Mouse (Mus musculus): Measurements from ENCODE around the gene Angpt4. TPM values are rescaled to one million over a fixed set of nuclear protein-coding genes. Genes with fewer than 3 reads are reported as not detected.

Angpt4 gene
- polyA plus RNA-seq, 1 experiment from 2014 or later = 0.50 TPM

DNA sequence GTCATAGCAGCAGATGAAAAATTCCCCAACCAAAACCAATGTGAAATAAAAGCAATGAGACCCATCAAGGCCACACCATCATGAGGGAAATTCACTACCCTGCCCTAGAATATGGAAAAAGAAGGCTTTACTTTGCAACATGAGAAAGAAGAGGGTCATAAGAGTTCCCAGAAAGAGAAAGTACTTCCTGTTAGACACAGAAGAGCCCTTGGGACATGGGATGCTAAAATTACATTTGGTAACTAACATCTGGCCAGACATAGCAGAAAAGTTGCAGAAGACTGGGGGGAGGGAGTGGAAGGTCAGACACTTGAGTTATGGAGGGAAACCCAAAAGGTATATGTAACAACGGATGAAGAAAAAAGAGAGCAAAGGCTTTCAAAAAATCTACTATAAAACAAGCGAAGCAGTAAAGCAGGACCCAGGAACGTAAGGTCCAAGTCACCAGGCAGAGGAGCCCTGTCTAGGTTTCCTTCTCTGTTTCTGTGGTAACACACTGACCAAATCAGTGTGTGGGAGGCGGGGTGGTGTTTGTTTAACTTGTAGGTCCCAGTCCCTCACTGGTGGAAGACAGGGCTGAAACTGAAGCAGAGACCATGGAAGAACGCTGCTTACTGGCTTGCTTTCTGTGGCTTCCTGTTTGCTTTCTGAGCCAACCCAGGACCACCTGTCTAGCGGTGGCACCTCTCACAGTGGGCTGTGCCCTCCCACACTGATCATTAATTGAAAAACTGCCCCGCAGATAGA, 74.6 kb downstream of the Angpt4 start:
- Histone ChIP-seq H3K9me3 (replicated peaks) (no peaks in the 10 kb centered on the region), H3K27me3 (replicated peaks) (no peaks in the 10 kb centered on the region), H3K4me2 (no peak overlapping the region), H3K36me3 (no peaks in the 10 kb centered on the region), H3K4me1 (peaks cover 2% of the 10 kb centered on the region; the same call in 1 of the 2 replicates), H3K27ac (replicated peaks) (no peak overlapping the region), H3K4me3 (replicated peaks) (no peak overlapping the region), H3K9ac (replicated peaks) (no peak overlapping the region)
- WGBS = 66% methylated on average over 7 of the region's 7 CpGs
- no peak for ATAC-seq (ENCODE audit: low FRiP score)

- Histone ChIP-seq H3K4me1 (peaks cover 4% of the 10 kb centered on the region; the same call in 1 of the 2 replicates), H3K27ac (replicated peaks) (no peak overlapping the region), H3K9ac (replicated peaks) (no peak overlapping the region), H3K4me3 (replicated peaks) (no peak overlapping the region), H3K9me3 (replicated peaks) (no peaks in the 10 kb centered on the region), H3K4me2 (no peak overlapping the region), H3K27me3 (replicated peaks) (no peaks in the 10 kb centered on the region), H3K36me3 (no peaks in the 10 kb centered on the region)
- ATAC-seq (ENCODE audit: low FRiP score) = no peak
- WGBS = 89% methylated on average over 8 of the region's 8 CpGs
Measured at GRCm38 (mm10) chr2:151986958-151987357, 75.9 kb downstream of the Angpt4 start.

DNA sequence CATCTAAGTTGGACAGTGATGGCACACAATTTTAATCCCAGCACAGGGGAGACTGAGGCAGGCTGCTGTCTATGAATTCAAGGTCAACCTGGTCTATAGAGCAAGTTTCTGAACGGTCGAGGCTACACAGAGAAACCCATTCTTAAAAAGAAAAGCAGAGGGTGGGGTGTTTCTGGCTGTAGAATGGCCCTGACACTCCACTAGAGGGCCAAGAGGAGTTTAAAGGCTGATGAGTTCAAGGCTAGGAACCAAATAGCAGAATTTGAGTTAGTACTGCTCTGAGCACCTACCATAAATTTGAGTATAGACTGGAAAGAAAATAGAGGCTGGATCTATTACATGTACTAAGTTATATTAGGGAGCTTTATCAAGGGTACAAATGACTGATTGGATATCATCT, 78.0 kb downstream of the Angpt4 start:
- Histone ChIP-seq H3K4me1 (peaks cover 4% of the 10 kb centered on the region; the same call in 1 of the 2 replicates), H3K4me3 (replicated peaks) (no peak overlapping the region), H3K9ac (replicated peaks) (no peak overlapping the region), H3K27me3 (replicated peaks) (0 out of 2 replicates have a peak, but pooled peaks cover 3% of the 10 kb centered on the region), H3K4me2 (no peak overlapping the region), H3K27ac (replicated peaks) (no peak overlapping the region), H3K9me3 (replicated peaks) (no peaks in the 10 kb centered on the region), H3K36me3 (no peaks in the 10 kb centered on the region)
- 74% methylated on average over 2 of the region's 2 CpGs for WGBS
- ATAC-seq (ENCODE audit: low FRiP score) = no peak

DNA sequence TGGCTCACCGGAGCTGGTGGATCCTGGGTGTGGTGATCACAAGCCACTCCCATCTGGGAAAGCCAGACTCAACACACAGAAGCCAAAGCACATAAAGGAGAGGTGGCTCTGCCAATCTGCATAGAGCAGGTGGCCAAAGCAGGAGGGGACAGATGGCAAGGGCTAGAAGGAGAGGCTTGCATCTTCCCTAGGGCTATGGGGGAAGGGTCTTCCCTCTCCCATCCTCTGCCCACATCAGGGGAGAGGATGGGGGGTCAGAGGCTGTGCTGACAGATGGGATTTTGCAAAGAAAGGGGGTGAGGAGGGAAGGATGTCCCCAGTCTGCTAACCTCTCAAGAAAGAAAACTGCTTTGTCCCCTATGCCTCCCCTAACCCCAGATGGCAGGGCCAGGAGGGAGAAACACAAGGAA, 80.0 kb downstream of the Angpt4 start:
- no peaks in the 10 kb centered on the region for H3K36me3 ChIP-seq
- H3K27me3 ChIP-seq (replicated peaks) = peaks cover 18% of the 10 kb centered on the region
- H3K4me1 ChIP-seq = peaks cover 9% of the 10 kb centered on the region
- H3K4me3 ChIP-seq (replicated peaks) = no peak overlapping the region
- no peak overlapping the region for H3K27ac ChIP-seq (replicated peaks)
- no peak overlapping the region for H3K9ac ChIP-seq (replicated peaks)
- H3K9me3 ChIP-seq (replicated peaks) = no peaks in the 10 kb centered on the region
- H3K4me2 ChIP-seq = no peak overlapping the region
- no peak for ATAC-seq (ENCODE audit: low FRiP score)
- WGBS = 15% methylated on average over 1 of the region's 1 CpGs

DNA sequence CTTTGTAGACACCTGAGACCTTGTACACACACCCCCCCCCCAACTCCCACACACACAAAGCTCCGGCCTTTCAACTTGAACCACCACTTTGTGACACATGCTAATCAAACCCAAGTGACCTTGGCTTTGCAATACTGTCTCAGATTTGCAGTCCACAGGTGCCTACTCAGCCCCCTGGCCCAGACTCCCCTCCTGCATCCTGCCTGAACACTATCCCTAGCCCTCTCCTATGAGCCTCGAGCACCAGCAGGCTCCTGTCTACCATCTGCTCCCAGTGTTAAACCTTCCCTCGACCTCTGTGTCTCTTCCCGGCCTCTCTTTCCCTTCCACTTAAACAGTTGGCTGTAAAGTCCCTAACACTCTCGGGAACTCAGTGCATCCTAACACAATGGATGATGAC, 80.4 kb downstream of the Angpt4 start:
- Histone ChIP-seq H3K9ac (replicated peaks) (no peak overlapping the region), H3K27ac (replicated peaks) (no peak overlapping the region), H3K27me3 (replicated peaks) (peaks cover 23% of the 10 kb centered on the region), H3K36me3 (no peaks in the 10 kb centered on the region), H3K4me2 (no peak overlapping the region), H3K4me1 (peaks cover 10% of the 10 kb centered on the region), H3K9me3 (replicated peaks) (no peaks in the 10 kb centered on the region), H3K4me3 (replicated peaks) (no peak overlapping the region)
- ATAC-seq (ENCODE audit: low FRiP score) = no peak
- WGBS = 19% methylated on average over 5 of the region's 5 CpGs

- H3K4me1 ChIP-seq = peaks cover 15% of the 10 kb centered on the region
- H3K9ac ChIP-seq (replicated peaks) = peak overlapping the region; percentile 26; the same call in 1 of the 2 replicates
- no peak overlapping the region for H3K27ac ChIP-seq (replicated peaks)
- WGBS = 8% methylated on average over 22 of the region's 22 CpGs
- peak overlapping the region; percentile 57 for H3K4me2 ChIP-seq
- peak; percentile 59; the same call in 1 of the 2 replicates for ATAC-seq (ENCODE audit: low FRiP score)
- no peaks in the 10 kb centered on the region for H3K36me3 ChIP-seq
- peaks cover 49% of the 10 kb centered on the region for H3K27me3 ChIP-seq (replicated peaks)
- no peaks in the 10 kb centered on the region for H3K9me3 ChIP-seq (replicated peaks)
- H3K4me3 ChIP-seq (replicated peaks) = peak overlapping the region; percentile 21; the same call in 1 of the 2 replicates
Measured at GRCm38 (mm10) chr2:151994350-151995122, 83.5 kb downstream of the Angpt4 start.

MicroRNA genes within 50 kb of the gene (microRNA counts, 519-probe panel; counts per million panel counts)
- not detected for microRNA mmu-miR-1953

Small RNA genes within 50 kb of the gene (microRNA-seq; reads per million reads assigned to microRNA genes)
- not detected for gene Mir1953

Other genes with a start within 250 kb of the Angpt4 start
- 0.33 and 0.36 TPM in 2 replicates for gene Rad21l, start 242.7 kb upstream of the Angpt4 start, polyA plus RNA-seq (2015; fragmentation: Nextera tagmentation; extraction: Ambion mirVana)
- 24.5 and 30.5 TPM in 2 replicates for gene Tmem74b, start 209.2 kb upstream of the Angpt4 start, polyA plus RNA-seq (2015; fragmentation: Nextera tagmentation; extraction: Ambion mirVana)
- gene Psmf1, start 167.0 kb upstream of the Angpt4 start, polyA plus RNA-seq (2015; fragmentation: Nextera tagmentation; extraction: Ambion mirVana) = 58.3 and 60.5 TPM in 2 replicates
- 0.42 and 0.43 TPM in 2 replicates for gene Rspo4, start 68.3 kb upstream of the Angpt4 start, polyA plus RNA-seq (2015; fragmentation: Nextera tagmentation; extraction: Ambion mirVana)
- gene Fam110a, start 69.0 kb downstream of the Angpt4 start, polyA plus RNA-seq (2015; fragmentation: Nextera tagmentation; extraction: Ambion mirVana) = 31.3 and 32.0 TPM in 2 replicates
- 1.4 and 1.7 TPM in 2 replicates for gene Slc52a3, start 85.3 kb downstream of the Angpt4 start, polyA plus RNA-seq (2015; fragmentation: Nextera tagmentation; extraction: Ambion mirVana)
- 7.5 and 9.2 TPM in 2 replicates for gene Scrt2, start 170.3 kb downstream of the Angpt4 start, polyA plus RNA-seq (2015; fragmentation: Nextera tagmentation; extraction: Ambion mirVana)
- 25.8 and 27.7 TPM in 2 replicates for gene Srxn1, start 194.3 kb downstream of the Angpt4 start, polyA plus RNA-seq (2015; fragmentation: Nextera tagmentation; extraction: Ambion mirVana)
- 2.1 and 4.0 TPM in 2 replicates for gene Tcf15, start 232.4 kb downstream of the Angpt4 start, polyA plus RNA-seq (2015; fragmentation: Nextera tagmentation; extraction: Ambion mirVana)

All from neural tube, embryonic 15.5 days (tissue).